Mouse (Mus musculus): Measurements from ENCODE around the gene Hoxa13.

GRCm38 (mm10) chr6:52221337-52221992 lies 39.2 kb downstream of the Hoxa13 start, which contains the start of gene Hoxa7:
- peak; percentile 94 for TF ChIP-seq CTCF (IDR thresholded peaks at IDR 0.05; ENCODE audit: control insufficient read depth, insufficient read depth, insufficient read length)
- no peak for TF ChIP-seq CEBPB (IDR thresholded peaks at IDR 0.05; ENCODE audit: low read depth)
- no peak for TF ChIP-seq MYOG (IDR thresholded peaks at IDR 0.05; ENCODE audit: control insufficient read depth, extremely low read depth, insufficient read length)
- peak; percentile 42 for TF ChIP-seq MAX (IDR thresholded peaks at IDR 0.05)
- TF ChIP-seq USF1 (IDR thresholded peaks at IDR 0.05; ENCODE audit: low read depth) = no peak
- TF ChIP-seq FOSL1 (IDR thresholded peaks at IDR 0.05; ENCODE audit: insufficient read depth, low read length, poor library complexity, severe bottlenecking) = no peak
- TF ChIP-seq MYOD1 (IDR thresholded peaks at IDR 0.05; ENCODE audit: control insufficient read depth, insufficient read length, low read depth) = peak; percentile 40
